Mouse (Mus musculus): ENCODE data around the gene Efcab9.
"Not testable (repeated sequence)": the region's sequence is repeated elsewhere in the genome, so short reads cannot be mapped to it uniquely, and the experiment has no call there.

The Efcab9 gene

GRCm38 (mm10) chr11:32524122-32524920 is 7.6 kb downstream of the Efcab9 start:
- Histone ChIP-seq H3K4me1 (replicated peaks; ENCODE audit: low read depth, low read length) (no peaks in the 10 kb centered on the region), H3K36me3 (ENCODE audit: insufficient read depth, low read length) (0 out of 2 replicates have a peak, but pooled peaks cover 3% of the 10 kb centered on the region), H3K27me3 (ENCODE audit: insufficient read depth, low read length) (no peaks in the 10 kb centered on the region), H3K4me3 (replicated peaks; ENCODE audit: low read length) (no peak overlapping the region), H3K9me3 (ENCODE audit: low read length) (no peaks in the 10 kb centered on the region)
- TF ChIP-seq NANOG (IDR thresholded peaks at IDR 0.05; ENCODE audit: borderline replicate concordance, low read length) (no peak), CTCF (conservative IDR thresholded peaks at IDR 0.05; ENCODE audit: low read length) (no peak), POU5F1 (IDR thresholded peaks at IDR 0.05; ENCODE audit: borderline replicate concordance, low read length) (no peak)

- Histone ChIP-seq H3K4me3 (replicated peaks; ENCODE audit: low read length) (no peak overlapping the region), H3K9me3 (ENCODE audit: low read length) (no peaks in the 10 kb centered on the region), H3K4me1 (replicated peaks; ENCODE audit: low read depth, low read length) (peaks cover 8% of the 10 kb centered on the region; the same call in 1 of the 2 replicates), H3K27me3 (ENCODE audit: insufficient read depth, low read length) (no peaks in the 10 kb centered on the region), H3K36me3 (ENCODE audit: insufficient read depth, low read length) (peaks cover 11% of the 10 kb centered on the region; the same call in 1 of the 2 replicates)
- TF ChIP-seq POU5F1 (IDR thresholded peaks at IDR 0.05; ENCODE audit: borderline replicate concordance, low read length) (no peak), NANOG (IDR thresholded peaks at IDR 0.05; ENCODE audit: borderline replicate concordance, low read length) (no peak), CTCF (conservative IDR thresholded peaks at IDR 0.05; ENCODE audit: low read length) (no peak)
Measured at GRCm38 (mm10) chr11:32521246-32521645, 10.6 kb downstream of the Efcab9 start.

DNA sequence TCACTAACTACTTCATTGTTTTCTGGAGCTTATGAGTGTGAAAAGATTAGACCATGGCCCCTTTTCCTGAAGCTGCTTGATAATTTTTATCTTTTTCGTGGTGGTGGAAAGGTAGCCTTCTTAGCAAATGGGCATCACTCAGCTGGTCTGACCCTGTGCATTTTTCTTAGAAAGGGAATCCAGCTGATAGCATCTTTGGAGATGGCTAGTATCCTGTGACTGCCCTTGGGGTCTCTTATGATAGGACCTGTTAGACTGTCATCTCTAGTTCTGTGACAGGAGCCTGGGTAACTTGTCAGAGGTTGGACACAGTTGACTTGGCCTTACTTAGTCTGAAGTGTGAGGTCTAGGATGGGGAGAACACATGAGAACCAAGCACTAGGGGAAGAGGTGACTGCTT is 12.5 kb downstream of the Efcab9 start:
- peaks cover 14% of the 10 kb centered on the region; the same call in 1 of the 2 replicates for H3K36me3 ChIP-seq (ENCODE audit: insufficient read depth, low read length)
- TF ChIP-seq CTCF (conservative IDR thresholded peaks at IDR 0.05; ENCODE audit: low read length) (no peak), POU5F1 (IDR thresholded peaks at IDR 0.05; ENCODE audit: borderline replicate concordance, low read length) (no peak), NANOG (IDR thresholded peaks at IDR 0.05; ENCODE audit: borderline replicate concordance, low read length) (no peak)
- H3K4me1 ChIP-seq (replicated peaks; ENCODE audit: low read depth, low read length): peaks cover 14% of the 10 kb centered on the region; the same call in 1 of the 2 replicates
- no peaks in the 10 kb centered on the region for H3K27me3 ChIP-seq (ENCODE audit: insufficient read depth, low read length)
- no peak overlapping the region for H3K4me3 ChIP-seq (replicated peaks; ENCODE audit: low read length)
- H3K9me3 ChIP-seq (ENCODE audit: low read length): no peaks in the 10 kb centered on the region

GRCm38 (mm10) chr11:32518770-32519169 is 13.1 kb downstream of the Efcab9 start:
- TF ChIP-seq CTCF (conservative IDR thresholded peaks at IDR 0.05; ENCODE audit: low read length): no peak
- TF ChIP-seq NANOG (IDR thresholded peaks at IDR 0.05; ENCODE audit: borderline replicate concordance, low read length): no peak
- TF ChIP-seq POU5F1 (IDR thresholded peaks at IDR 0.05; ENCODE audit: borderline replicate concordance, low read length): no peak

DNA sequence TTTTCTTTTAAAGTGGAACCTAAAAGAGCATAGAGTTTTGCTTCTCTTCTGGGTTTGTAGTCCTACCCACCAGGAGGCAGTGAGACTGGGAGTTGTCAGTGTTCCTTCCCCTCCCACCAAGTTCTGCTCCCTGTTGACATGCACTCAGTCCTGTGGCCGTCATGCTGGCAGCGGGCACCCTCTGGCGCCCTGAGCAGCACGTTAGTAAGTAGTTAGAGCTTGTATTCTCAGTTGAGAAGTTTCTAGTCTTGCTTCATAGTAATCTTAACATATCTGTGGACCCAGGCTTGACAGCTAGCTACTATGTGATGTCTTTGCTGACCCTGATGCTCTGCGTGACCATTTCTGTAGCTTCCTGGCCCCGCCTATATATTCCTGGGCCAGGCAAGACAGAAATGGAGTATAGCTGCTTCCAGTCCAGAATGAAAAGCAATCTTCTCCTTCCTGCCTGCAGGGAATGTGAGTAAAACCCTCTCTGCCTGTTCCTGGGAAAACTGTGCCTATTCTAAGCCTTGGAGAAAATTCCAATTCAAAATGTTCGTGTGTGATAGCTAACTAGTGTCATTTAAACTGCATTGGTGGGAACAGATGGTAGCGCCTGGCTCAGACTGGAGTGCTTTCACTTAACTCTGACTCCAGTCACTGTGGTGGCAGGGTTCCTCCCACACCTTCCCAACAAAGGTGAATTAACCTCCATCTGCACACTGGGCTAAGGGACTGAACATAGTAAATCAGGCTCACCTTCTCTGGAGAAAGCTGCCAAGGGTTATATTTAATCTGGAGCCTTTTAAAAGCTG is 14.8 kb downstream of the Efcab9 start:
- Histone ChIP-seq H3K27me3 (ENCODE audit: insufficient read depth, low read length) (no peaks in the 10 kb centered on the region), H3K4me1 (replicated peaks; ENCODE audit: low read depth, low read length) (peaks cover 14% of the 10 kb centered on the region; the same call in 1 of the 2 replicates), H3K9me3 (ENCODE audit: low read length) (no peaks in the 10 kb centered on the region), H3K4me3 (replicated peaks; ENCODE audit: low read length) (no peak overlapping the region), H3K36me3 (ENCODE audit: insufficient read depth, low read length) (peaks cover 14% of the 10 kb centered on the region; the same call in 1 of the 2 replicates)
- no peak for TF ChIP-seq POU5F1 (IDR thresholded peaks at IDR 0.05; ENCODE audit: borderline replicate concordance, low read length)

More at GRCm38 (mm10) chr11:32518770-32519169, 13.1 kb downstream of the Efcab9 start:
- no peaks in the 10 kb centered on the region for H3K27me3 ChIP-seq (ENCODE audit: insufficient read depth, low read length)
- H3K4me3 ChIP-seq (replicated peaks; ENCODE audit: low read length): no peak overlapping the region
- no peaks in the 10 kb centered on the region for H3K9me3 ChIP-seq (ENCODE audit: low read length)
- peaks cover 14% of the 10 kb centered on the region; the same call in 1 of the 2 replicates for H3K4me1 ChIP-seq (replicated peaks; ENCODE audit: low read depth, low read length)
- peaks cover 14% of the 10 kb centered on the region; the same call in 1 of the 2 replicates for H3K36me3 ChIP-seq (ENCODE audit: insufficient read depth, low read length)

GRCm38 (mm10) chr11:32516091-32516490 is 15.8 kb downstream of the Efcab9 start:
- no peaks in the 10 kb centered on the region for H3K9me3 ChIP-seq (ENCODE audit: low read length)
- TF ChIP-seq NANOG (IDR thresholded peaks at IDR 0.05; ENCODE audit: borderline replicate concordance, low read length) (no peak), CTCF (conservative IDR thresholded peaks at IDR 0.05; ENCODE audit: low read length) (no peak), POU5F1 (IDR thresholded peaks at IDR 0.05; ENCODE audit: borderline replicate concordance, low read length) (no peak)
- H3K27me3 ChIP-seq (ENCODE audit: insufficient read depth, low read length): no peaks in the 10 kb centered on the region
- peaks cover 14% of the 10 kb centered on the region; the same call in 1 of the 2 replicates for H3K36me3 ChIP-seq (ENCODE audit: insufficient read depth, low read length)
- H3K4me1 ChIP-seq (replicated peaks; ENCODE audit: low read depth, low read length): peaks cover 14% of the 10 kb centered on the region; the same call in 1 of the 2 replicates
- H3K4me3 ChIP-seq (replicated peaks; ENCODE audit: low read length): no peak overlapping the region

GRCm38 (mm10) chr11:32514853-32515252 is 17.0 kb downstream of the Efcab9 start:
- not testable (repeated sequence) for H3K4me3 ChIP-seq (replicated peaks; ENCODE audit: low read length)
- H3K4me1 ChIP-seq (replicated peaks; ENCODE audit: low read depth, low read length): peaks cover 14% of the 10 kb centered on the region; the same call in 1 of the 2 replicates
- peaks cover 14% of the 10 kb centered on the region; the same call in 1 of the 2 replicates for H3K36me3 ChIP-seq (ENCODE audit: insufficient read depth, low read length)

DNA sequence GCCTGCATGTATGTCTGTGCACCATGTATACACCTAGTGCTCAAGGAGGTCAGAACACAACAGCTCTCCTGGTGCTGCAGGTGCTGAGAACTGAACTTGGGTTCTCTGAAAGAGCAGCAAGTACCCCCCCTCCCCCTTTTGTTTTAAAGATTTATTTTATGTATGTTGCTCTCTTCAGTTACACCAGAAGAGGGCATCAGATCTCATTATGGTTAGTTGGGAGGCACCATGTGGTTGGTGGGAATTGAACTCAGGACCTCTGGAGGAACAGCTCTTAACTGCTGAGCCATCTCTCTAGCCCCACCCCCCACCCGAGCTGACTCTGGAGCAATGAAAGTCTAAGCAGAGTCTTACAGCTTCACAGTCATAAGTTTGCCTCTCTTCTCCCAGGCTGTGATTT is 21.0 kb downstream of the Efcab9 start:
- Histone ChIP-seq H3K27me3 (ENCODE audit: insufficient read depth, low read length) (no peaks in the 10 kb centered on the region), H3K4me1 (replicated peaks; ENCODE audit: low read depth, low read length) (peaks cover 3% of the 10 kb centered on the region; the same call in 1 of the 2 replicates), H3K36me3 (ENCODE audit: insufficient read depth, low read length) (no peaks in the 10 kb centered on the region), H3K4me3 (replicated peaks; ENCODE audit: low read length) (no peak overlapping the region), H3K9me3 (ENCODE audit: low read length) (no peaks in the 10 kb centered on the region)
- TF ChIP-seq CTCF (conservative IDR thresholded peaks at IDR 0.05; ENCODE audit: low read length): no peak
- no peak for TF ChIP-seq POU5F1 (IDR thresholded peaks at IDR 0.05; ENCODE audit: borderline replicate concordance, low read length)
- no peak for TF ChIP-seq NANOG (IDR thresholded peaks at IDR 0.05; ENCODE audit: borderline replicate concordance, low read length)

More at GRCm38 (mm10) chr11:32514853-32515252, 17.0 kb downstream of the Efcab9 start:
- not testable (repeated sequence) for H3K9me3 ChIP-seq (ENCODE audit: low read length); H3K27me3 ChIP-seq (ENCODE audit: insufficient read depth, low read length)
